Mouse (Mus musculus): ENCODE measurements around the gene Jag2.

The Jag2 gene

GRCm38 (mm10) chr12:112903941-112904340, 25.6 kb downstream of the Jag2 start:
- DNase-seq (ENCODE audit: low read depth, low spot score): no peak

DNA sequence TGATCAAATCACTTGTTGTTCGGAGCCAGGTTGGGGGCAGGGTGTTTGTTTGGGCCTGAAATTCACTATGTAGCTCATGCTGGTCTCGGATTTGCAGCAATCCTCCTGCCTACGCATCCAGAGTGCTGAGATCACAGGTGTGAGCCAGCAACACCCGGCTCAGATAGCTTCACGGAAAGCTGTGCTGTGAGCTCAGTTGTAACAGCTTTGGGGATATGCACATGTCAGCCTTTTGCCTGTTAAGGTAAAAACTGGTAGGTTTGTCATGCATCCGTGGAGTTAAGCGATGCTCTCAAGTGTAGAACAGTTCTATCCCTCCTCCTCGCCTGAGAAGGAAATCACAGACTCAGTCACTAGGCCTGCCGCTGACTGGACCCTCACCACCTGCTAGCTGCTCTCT, 28.9 kb downstream of the Jag2 start:
- no peak for DNase-seq (ENCODE audit: low read depth, low spot score)

- DNase-seq (ENCODE audit: low read depth, low spot score): no peak
Measured at GRCm38 (mm10) chr12:112898960-112899359, 30.6 kb downstream of the Jag2 start.

DNA sequence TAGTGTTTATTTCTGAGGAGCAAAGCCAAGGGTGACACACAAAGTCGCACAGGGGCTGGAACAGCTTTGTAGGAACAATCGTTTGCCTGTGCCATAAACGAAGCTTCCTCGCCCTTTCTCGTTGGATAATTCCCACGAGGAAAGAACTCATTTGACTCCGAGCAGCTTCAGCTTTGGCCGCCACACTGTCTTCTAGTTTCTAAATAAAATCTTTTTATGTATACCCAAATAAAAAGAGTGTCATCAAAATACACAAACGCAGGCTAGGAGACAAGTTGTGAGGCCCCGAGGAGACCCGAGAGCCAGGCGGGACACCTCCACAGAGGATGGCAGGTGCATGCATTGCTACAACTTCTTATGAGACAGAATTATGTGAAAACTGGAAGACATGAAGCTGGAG, 31.2 kb downstream of the Jag2 start:
- no peak for DNase-seq (ENCODE audit: low read depth, low spot score)

DNA sequence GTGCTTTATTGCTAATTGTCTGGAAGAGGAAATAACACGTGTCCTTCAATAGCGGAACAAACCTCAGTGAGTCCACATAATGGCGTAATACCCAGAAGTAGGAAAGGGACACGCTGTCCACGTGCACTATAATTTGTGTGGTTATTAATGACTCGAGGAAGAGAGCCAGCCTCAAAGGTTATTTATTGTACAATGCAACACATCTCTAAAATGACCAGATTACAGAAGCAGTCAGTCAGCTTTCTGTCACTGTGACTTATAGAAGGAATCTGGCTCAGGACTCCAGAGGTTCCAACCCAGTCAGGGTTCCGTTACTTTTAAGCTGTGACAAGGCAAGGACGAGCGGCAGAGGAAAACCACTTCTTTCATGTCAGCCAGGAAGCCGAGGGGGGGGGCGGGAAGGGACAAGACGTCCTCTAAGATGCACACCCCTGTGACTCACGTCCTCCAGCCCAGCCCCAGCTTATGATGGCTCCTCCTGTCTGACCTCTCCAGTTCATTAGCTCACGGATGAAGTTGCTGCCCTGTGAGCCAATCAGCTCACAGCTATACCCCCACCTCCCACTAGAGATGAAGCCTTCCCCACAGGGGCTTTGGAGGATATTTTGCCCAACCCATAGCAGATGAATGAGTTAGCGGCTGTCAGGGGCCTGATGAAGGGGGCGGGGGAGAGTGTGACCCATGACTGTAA, 31.9 kb downstream of the Jag2 start:
- peak; percentile 35 for DNase-seq (ENCODE audit: low read depth, low spot score)

DNA sequence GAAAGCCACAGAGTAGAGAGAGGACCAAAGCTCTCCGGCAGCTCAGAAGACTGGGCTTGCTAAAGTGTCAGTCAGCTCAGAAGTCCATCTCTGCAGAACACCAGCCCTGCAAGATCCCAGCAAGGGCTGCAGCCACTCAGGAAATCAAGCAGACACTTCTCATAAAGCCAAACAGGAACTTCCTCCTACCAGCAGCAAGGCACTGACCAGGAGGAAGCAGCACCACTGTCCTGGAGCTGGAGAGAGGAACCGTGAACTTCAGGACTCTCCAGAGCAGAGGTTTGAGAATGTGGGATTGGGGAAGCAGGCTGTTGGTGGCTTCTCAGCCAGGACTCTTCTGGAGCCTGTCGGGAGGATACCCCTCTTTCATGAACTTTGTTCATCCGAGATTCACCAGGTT, 34.6 kb downstream of the Jag2 start:
- no peak for DNase-seq (ENCODE audit: low read depth, low spot score)

GRCm38 (mm10) chr12:112894303-112894884, 35.2 kb downstream of the Jag2 start:
- DNase-seq (ENCODE audit: low read depth, low spot score): no peak

- DNase-seq (ENCODE audit: low read depth, low spot score): no peak
Measured at GRCm38 (mm10) chr12:112885465-112885864, 44.1 kb downstream of the Jag2 start.

GRCm38 (mm10) chr12:112881301-112881815, 48.2 kb downstream of the Jag2 start:
- no peak for DNase-seq (ENCODE audit: low read depth, low spot score)

GRCm38 (mm10) chr12:112880661-112881060, 48.9 kb downstream of the Jag2 start:
- no peak for DNase-seq (ENCODE audit: low read depth, low spot score)

DNA sequence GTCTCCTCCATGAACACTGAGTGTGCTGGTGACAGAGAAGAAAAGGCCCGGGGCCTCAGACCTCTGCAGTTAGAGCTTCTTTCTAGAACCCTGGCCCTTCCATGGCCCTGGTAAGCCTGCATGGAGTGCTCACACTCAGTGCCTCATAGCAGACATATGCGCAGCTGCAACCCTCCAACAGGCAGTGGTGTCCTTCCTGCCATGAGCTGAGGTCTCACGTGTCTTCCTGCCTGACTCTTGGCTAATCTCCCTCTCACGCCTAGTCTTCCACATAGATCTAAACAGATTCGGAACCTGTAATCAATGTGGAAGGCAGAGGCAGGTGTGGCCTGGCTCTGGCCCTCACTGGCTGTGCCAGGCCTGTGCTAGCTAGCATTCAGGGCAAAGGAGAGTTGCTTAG, 49.8 kb downstream of the Jag2 start:
- DNase-seq (ENCODE audit: low read depth, low spot score): no peak

GRCm38 (mm10) chr12:112877607-112878020, 52.0 kb downstream of the Jag2 start:
- DNase-seq (ENCODE audit: low read depth, low spot score): peak; percentile 54

DNA sequence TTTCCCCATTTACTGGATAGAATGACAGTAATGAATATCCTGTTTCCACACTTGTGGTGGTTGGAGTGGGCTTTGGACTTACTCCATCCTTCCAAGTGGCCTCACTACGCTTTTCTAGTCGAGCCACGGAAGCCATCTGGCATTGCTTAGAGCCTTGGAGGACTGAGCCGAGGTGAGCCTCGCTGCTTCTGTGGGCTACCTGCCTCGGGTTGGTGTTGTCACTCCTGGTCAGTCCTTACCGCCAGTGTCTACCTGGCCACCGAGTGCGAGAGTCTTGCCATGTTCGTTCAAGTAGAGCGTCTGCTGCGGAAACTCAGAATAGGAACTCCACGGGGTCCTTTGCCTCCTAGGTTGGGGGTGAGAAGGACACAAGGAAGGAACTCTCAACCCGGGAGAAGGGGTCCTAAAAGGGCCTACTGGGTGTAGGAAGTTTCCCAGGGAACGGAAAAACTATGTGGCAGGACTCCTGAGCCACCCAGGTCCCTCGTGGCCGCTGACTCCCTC, 52.5 kb downstream of the Jag2 start:
- DNase-seq (ENCODE audit: low read depth, low spot score): no peak

GRCm38 (mm10) chr12:112876332-112877072, 53.1 kb downstream of the Jag2 start:
- peak; percentile 77 for DNase-seq (ENCODE audit: low read depth, low spot score)

GRCm38 (mm10) chr12:112875225-112876013, 54.2 kb downstream of the Jag2 start:
- peak; percentile 81 for DNase-seq (ENCODE audit: low read depth, low spot score)

DNA sequence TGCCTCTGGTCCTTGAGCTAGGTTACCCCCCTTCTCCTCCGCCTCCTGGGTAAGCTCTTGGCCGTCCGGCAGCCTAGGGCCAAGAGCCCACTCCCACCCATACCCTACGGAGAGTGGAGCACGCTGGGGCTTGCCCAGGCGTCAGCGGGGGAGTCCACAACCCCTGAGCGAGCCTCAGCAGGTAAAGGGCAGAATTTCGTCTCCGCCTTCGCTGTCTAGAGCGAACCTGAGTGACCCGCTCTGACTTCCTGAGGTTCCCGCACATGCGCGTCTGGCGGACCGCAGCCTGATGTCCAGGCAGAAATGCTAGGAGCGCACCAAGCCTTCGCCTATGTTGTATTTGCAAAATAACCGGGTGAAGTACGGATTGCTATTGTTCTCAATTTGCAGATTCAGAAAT, 55.4 kb downstream of the Jag2 start:
- DNase-seq (ENCODE audit: low read depth, low spot score): no peak

DNA sequence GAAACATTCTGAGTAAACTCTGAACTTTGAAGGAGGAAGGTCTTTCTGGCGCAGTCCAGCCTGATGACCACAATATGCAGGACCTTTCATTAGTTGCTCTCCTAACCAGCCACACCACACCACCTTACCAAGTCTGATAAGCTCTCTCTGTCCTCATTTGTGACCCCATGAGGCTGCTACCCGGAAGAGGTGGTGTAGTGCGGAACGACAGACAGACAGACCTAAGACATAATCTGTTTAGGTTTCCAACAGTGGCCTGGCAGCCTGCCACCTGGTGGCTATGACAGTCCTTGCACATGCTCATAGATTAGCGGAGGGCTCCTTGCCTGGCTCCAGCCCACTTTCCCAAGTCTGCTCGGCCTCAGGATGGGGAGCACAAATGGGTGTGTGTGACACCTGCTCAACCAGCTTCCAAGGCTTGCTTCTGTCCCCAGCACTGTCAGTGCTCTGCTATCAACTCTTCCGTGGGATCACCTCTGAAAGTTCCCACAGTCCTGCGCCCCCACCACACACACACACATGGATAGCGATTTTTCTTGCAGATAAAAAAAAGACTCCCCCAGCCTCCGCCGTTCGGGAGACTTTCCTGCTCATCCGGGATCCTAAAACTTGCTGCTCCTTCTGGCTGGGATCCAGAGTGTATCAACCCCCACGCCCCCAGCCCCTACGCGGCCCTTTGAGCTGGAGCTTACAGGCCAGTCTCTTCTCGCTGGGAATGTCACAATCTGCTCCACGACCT, 56.0 kb downstream of the Jag2 start:
- DNase-seq (ENCODE audit: low read depth, low spot score): peak; percentile 83

GRCm38 (mm10) chr12:112872991-112873390, 56.6 kb downstream of the Jag2 start:
- no peak for DNase-seq (ENCODE audit: low read depth, low spot score)

DNA sequence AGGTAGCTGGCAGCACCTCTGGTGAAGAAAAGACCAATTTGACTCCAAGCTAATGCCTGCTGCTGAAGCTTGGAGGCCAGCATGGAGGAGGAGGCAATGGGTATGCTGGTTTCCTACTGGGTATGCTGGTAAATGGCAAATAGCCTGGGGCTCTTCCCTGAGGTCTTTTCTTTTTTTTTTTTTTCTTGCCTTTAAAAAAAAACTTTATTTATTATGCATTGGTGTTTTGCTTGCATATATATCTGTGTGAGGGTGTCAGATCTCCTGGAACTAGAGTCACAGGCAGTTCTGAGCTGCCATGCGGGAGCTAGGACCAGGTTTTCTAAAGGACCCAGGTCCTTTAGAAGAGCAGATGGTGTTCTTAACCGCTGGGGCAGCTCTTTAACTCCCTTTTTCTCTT, 58.3 kb downstream of the Jag2 start:
- DNase-seq (ENCODE audit: low read depth, low spot score): no peak

GRCm38 (mm10) chr12:112870775-112871174, 58.8 kb downstream of the Jag2 start:
- peak; percentile 53 for DNase-seq (ENCODE audit: low read depth, low spot score)

DNA sequence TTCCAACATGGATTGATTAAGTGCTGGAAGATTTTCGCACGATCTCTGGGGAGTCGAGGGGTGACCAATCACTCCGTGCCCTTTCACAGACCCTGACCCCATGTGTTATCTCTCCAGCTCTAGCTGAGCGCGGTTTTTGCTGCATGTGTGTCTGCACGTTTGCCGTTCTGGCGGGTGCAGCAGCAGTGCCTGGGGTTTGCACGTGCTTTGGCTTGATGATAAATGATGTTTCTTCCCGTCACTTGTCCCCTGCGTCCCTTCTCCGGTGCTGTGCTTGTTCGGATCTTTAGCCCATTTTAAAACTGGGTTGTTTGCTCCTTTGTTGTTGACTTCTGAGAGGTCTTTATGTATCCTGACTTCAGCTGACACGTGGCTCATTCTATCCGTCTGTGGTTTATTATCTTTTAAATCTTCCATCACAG, 59.8 kb downstream of the Jag2 start:
- peak; percentile 64 for DNase-seq (ENCODE audit: low read depth, low spot score)
